Mouse (Mus musculus) heart, embryonic 10.5 days (tissue): Measurements from ENCODE around the gene Hspb11. TPM values are rescaled to one million over a fixed set of nuclear protein-coding genes. Genes with fewer than 3 reads are reported as not detected.

Experiments
- DNase-seq: peaks from one replicate; pipeline ENCODE4 v3.0.0-alpha.2; 2017; ENCODE audit warnings: low spot score
- H3K27ac ChIP-seq: fragments of 300-500 bp; sonication (generic); 2 replicates; pipeline ENCODE4 v1.5.1; 2016; ENCODE audit warnings: mild to moderate bottlenecking
- H3K27me3 ChIP-seq: fragments of 300-500 bp; sonication (generic); 2 replicates; pipeline ENCODE4 v1.6.1; 2016; ENCODE audit warnings: mild to moderate bottlenecking; ENCODE audit not compliant: poor library complexity, insufficient read depth, severe bottlenecking
- H3K36me3 ChIP-seq: fragments of 300-500 bp; sonication (generic); 2 replicates; pipeline ENCODE4 v1.6.1; 2016; ENCODE audit warnings: mild to moderate bottlenecking, moderate library complexity
- H3K4me1 ChIP-seq: fragments of 300-500 bp; sonication (generic); 2 replicates; pipeline ENCODE4 v1.6.1; 2016; ENCODE audit warnings: mild to moderate bottlenecking
- H3K4me3 ChIP-seq: fragments of 300-500 bp; sonication (generic); 2 replicates; pipeline ENCODE4 v1.5.1; 2016; ENCODE audit warnings: mild to moderate bottlenecking, moderate library complexity
- H3K9me3 ChIP-seq: fragments of 300-500 bp; sonication (generic); 2 replicates; pipeline ENCODE4 v1.6.1; 2016; ENCODE audit warnings: mild to moderate bottlenecking, moderate library complexity
- WGBS: fragments of 180-500 bp; shearing (Covaris S2); methylation state at CpG from one replicate; pipeline ENCODE4 v1.1.7; 2016; 5-methylcytosine and 5-hydroxymethylcytosine counted together
- polyA plus RNA-seq: library from polyadenylated mRNA; unstranded; fragments of >200 nt; fragmentation: Nextera tagmentation; extraction: Ambion mirVana; gene quantifications from 2 replicates; pipeline ENCODE4 v1.2.1, GENCODE M21; 2016

Hspb11 gene
- polyA plus RNA-seq: 39.4 and 43.4 TPM in 2 replicates

GRCm38 (mm10) chr4:107253125-107254091, at the start of gene Hspb11, which contains the start of gene Lrrc42:
Gene Hspb11, plus strand, starts transcription at chr4:107253593.
Gene Lrrc42, minus strand, starts transcription at chr4:107253532.
- H3K27ac ChIP-seq: peak within 1 kb of the TSS; percentile 97
- peak within 1 kb of the TSS; percentile 94 for H3K4me3 ChIP-seq
- no peaks in the 10 kb centered on the region for H3K27me3 ChIP-seq
- peaks cover 48% of the 10 kb centered on the region for H3K4me1 ChIP-seq
- H3K36me3 ChIP-seq: no peaks in the 10 kb centered on the region
- WGBS: under 1% methylated on average over 100 of the region's 101 CpGs
- H3K9me3 ChIP-seq: no peaks in the 10 kb centered on the region
- DNase-seq: peak; percentile 98

GRCm38 (mm10) chr4:107207016-107207415, 46.4 kb upstream of the Hspb11 start:
- DNase-seq: no peak
- H3K9me3 ChIP-seq: no peaks in the 10 kb centered on the region
- H3K27me3 ChIP-seq: no peaks in the 10 kb centered on the region
- H3K4me1 ChIP-seq: peaks cover 8% of the 10 kb centered on the region
- no peak overlapping the region for H3K27ac ChIP-seq
- no peak overlapping the region for H3K4me3 ChIP-seq
- peaks cover 58% of the 10 kb centered on the region for H3K36me3 ChIP-seq
- WGBS: 92% methylated on average over 2 of the region's 2 CpGs

DNA sequence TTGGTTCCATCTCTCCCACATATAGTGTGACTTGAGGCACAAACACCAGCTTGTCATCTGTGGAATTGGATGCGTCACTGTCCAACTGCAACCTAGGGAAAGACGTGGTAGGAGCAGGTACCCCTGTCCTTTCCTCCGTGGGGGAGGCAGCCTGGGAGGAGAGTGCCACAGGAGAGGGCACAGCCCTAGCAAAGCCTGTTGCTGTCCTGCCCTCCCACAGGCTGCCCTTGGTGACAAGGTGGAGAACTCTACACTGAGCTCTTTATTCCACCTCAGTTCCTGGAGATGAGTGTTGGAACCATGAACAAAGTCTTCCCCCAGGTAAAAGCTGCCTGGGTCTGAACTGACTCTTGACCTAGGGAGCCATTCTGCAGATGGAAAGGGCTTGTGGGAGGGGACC, 44.5 kb upstream of the Hspb11 start, which contains the start of gene Ldlrad1:
Ldlrad1 (plus strand) TSS at position 301 of the 400 bp plus-strand sequence.
- Histone ChIP-seq H3K9me3 (no peaks in the 10 kb centered on the region), H3K27ac (no peak within 1 kb of the TSS), H3K4me1 (peaks cover 17% of the 10 kb centered on the region), H3K36me3 (peaks cover 40% of the 10 kb centered on the region), H3K27me3 (0 out of 2 replicates have a peak, but pooled peaks cover 5% of the 10 kb centered on the region), H3K4me3 (no peak within 1 kb of the TSS)
- no peak for DNase-seq
- WGBS: 78% methylated on average over 3 of the region's 3 CpGs

- no peak for DNase-seq
- Histone ChIP-seq H3K27ac (no peak overlapping the region), H3K36me3 (peaks cover 23% of the 10 kb centered on the region; the same call in 1 of the 2 replicates), H3K4me1 (peaks cover 17% of the 10 kb centered on the region), H3K9me3 (no peaks in the 10 kb centered on the region), H3K4me3 (no peak overlapping the region), H3K27me3 (peaks cover 7% of the 10 kb centered on the region; the same call in 1 of the 2 replicates)
- WGBS: 73% methylated on average over 5 of the region's 5 CpGs
Observed at GRCm38 (mm10) chr4:107210483-107211097, 42.8 kb upstream of the Hspb11 start.

DNA sequence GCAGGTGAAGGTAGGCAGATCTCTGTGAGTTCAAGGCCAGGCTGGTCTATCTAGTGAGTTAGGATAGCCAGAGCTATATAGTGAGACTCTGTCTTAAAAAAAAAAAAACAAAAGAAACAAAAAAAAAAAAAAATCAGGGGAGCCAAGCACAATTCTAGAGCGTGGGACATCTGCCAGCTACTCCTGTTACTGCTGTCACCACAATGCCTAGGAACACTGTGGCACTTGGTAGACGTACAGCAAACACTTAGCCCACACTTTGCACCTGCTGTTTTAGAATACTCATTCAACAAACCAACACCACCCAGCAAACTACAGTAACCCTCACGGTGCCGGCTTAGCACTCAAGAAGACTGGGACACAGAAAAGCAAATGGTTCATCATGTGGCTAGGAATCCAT, 41.9 kb upstream of the Hspb11 start:
- H3K4me3 ChIP-seq: no peak overlapping the region
- no peaks in the 10 kb centered on the region for H3K9me3 ChIP-seq
- peaks cover 17% of the 10 kb centered on the region; the same call in 1 of the 2 replicates for H3K36me3 ChIP-seq
- H3K27me3 ChIP-seq: peaks cover 10% of the 10 kb centered on the region; the same call in 1 of the 2 replicates
- peaks cover 17% of the 10 kb centered on the region for H3K4me1 ChIP-seq
- 82% methylated on average over 4 of the region's 4 CpGs for WGBS
- DNase-seq: no peak
- H3K27ac ChIP-seq: no peak overlapping the region

DNA sequence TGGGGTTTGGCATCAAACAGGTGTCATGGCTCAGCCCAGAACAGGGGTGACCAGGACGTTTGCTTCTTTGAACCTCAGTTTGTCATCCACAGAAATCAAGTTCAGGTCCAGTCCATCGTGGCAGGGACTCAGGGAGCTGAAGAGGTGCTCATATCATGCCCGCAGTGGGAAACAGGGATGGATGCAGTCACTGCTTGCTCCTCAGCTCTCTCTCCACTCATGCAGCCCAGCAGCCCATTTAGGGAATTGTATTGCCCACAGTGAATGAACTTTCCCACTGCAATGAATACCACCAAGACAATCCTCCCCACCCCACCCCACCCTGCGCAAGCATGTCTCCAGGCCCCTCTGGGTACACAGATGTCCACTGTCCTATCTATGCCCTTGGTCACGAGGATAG, 41.5 kb upstream of the Hspb11 start:
- peaks cover 10% of the 10 kb centered on the region; the same call in 1 of the 2 replicates for H3K27me3 ChIP-seq
- 89% methylated on average over 5 of the region's 5 CpGs for WGBS
- no peak overlapping the region for H3K27ac ChIP-seq
- no peak overlapping the region for H3K4me3 ChIP-seq
- H3K9me3 ChIP-seq: no peaks in the 10 kb centered on the region
- H3K4me1 ChIP-seq: peaks cover 17% of the 10 kb centered on the region
- peaks cover 14% of the 10 kb centered on the region; the same call in 1 of the 2 replicates for H3K36me3 ChIP-seq
- no peak for DNase-seq

DNA sequence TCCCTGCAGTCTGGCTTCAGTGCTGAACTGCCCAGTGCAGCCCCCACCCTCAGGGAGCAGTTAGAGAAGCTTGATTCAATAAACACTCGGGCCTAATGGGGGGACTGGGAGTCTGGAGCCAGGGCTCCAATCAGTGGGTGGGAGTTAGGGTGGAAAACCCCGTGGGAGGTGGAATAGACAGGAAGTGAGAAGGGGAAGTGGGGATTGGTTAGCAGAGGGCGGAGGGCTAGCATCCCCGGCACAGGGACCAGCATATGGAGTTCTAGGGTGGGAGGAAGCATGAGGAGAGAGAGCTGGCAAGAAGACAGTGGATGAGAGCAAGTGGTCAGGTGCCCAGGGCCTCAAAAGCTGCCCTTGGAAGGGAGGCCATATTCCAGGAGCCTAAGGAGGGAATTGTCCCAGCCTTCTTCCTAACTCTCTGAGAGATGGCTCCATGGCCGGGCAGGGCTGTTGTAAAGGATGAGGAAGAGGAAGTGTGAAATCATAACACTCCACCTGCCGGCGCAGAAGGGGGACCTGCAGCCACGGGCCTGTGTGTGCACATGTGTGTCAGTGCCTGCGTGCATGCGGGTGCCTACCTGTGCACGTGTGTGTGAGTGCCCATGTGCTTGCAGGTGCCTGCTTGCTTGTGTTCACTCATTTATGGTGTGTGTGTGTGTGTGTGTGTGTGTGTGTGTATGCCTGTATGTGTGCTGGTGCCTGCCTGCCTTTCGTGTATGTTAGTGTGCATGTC, 39.9 kb upstream of the Hspb11 start:
- WGBS: 70% methylated on average over 12 of the region's 12 CpGs
- no peak for DNase-seq
- H3K36me3 ChIP-seq: no peaks in the 10 kb centered on the region
- peaks cover 15% of the 10 kb centered on the region; the same call in 1 of the 2 replicates for H3K27me3 ChIP-seq
- H3K9me3 ChIP-seq: no peaks in the 10 kb centered on the region
- no peak overlapping the region; the same call in 1 of the 2 replicates for H3K27ac ChIP-seq
- H3K4me3 ChIP-seq: no peak overlapping the region
- peaks cover 25% of the 10 kb centered on the region for H3K4me1 ChIP-seq

DNA sequence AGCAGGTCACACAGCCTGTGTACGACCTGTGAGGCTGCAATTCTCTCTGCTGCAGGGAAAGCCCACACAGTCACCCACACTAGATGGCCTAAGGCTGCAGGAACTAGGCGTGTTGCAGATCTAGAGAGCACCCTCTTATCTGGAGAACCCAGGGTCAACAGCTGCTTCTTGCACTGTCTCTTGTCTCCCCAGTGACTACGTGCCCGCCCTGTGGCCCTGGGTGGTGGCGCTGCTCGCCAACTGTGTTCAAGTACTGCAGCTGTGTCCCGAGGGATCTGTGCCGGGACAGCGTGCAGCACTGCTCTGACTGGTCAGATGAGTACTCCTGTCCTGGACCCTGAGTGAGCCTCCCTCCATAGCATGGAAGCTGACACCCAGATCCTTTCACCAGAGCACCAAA, 35.8 kb upstream of the Hspb11 start:
- Histone ChIP-seq H3K27ac (no peak overlapping the region), H3K36me3 (no peaks in the 10 kb centered on the region), H3K4me3 (no peak overlapping the region), H3K9me3 (no peaks in the 10 kb centered on the region), H3K27me3 (peaks cover 19% of the 10 kb centered on the region; the same call in 1 of the 2 replicates), H3K4me1 (peaks cover 16% of the 10 kb centered on the region)
- WGBS: 58% methylated on average over 9 of the region's 9 CpGs
- no peak for DNase-seq

GRCm38 (mm10) chr4:107221524-107221923, 31.9 kb upstream of the Hspb11 start:
- Histone ChIP-seq H3K27ac (no peak overlapping the region), H3K27me3 (peaks cover 16% of the 10 kb centered on the region; the same call in 1 of the 2 replicates), H3K9me3 (no peaks in the 10 kb centered on the region), H3K36me3 (no peaks in the 10 kb centered on the region), H3K4me3 (no peak overlapping the region), H3K4me1 (peaks cover 8% of the 10 kb centered on the region)
- no peak for DNase-seq
- 89% methylated on average over 5 of the region's 5 CpGs for WGBS

DNA sequence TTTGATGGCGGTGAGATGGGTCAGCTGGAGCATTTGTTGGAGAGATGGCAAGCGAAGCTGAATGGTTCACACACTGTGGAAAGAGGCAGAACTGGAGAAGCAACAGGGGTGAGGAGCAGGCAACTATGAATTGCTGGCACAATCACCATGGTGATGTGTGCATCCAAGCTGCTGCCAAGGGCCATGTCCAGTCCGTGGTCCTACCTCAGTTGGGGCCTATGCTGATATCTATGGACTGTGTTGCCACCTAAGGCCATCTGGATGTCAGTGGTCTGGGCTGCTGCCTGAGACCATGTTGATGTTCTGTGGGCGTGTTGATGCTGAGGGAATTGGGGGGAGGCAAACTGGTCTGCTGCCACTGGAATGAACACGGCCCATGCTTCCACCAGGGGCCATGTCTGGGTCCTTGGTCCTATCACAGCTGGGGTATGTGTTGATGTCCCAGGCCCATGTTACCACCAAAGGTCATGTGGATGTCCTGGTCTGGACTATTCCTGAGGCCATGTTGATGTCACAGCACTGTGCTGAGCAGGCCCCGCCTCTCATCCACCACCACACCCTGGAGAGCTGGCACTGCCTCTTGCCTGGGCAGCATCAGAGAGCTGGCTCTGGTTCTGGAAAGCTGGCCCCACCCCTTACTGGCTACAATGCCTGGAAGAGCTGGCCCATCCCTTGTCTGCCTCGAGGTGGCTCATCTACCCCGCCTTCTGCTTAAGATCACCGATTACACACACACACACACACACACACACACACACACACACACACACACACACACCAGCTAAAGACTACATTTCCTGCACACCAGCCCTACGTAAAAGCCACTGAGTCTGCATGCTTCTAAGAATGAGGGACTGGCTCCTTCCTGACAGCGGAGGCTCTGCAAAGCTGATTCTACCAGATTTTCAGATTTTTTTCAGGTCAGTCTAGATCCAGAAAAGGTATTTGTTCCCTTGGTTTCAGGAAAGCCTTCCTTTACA, 29.9 kb upstream of the Hspb11 start:
- Histone ChIP-seq H3K4me1 (no peaks in the 10 kb centered on the region), H3K4me3 (no peak overlapping the region), H3K27me3 (peaks cover 10% of the 10 kb centered on the region; the same call in 1 of the 2 replicates), H3K36me3 (no peaks in the 10 kb centered on the region), H3K9me3 (no peaks in the 10 kb centered on the region), H3K27ac (no peak overlapping the region)
- WGBS: 80% methylated on average over 11 of the region's 11 CpGs
- DNase-seq: no peak

- H3K36me3 ChIP-seq: peaks cover 2% of the 10 kb centered on the region; the same call in 1 of the 2 replicates
- no peak overlapping the region for H3K4me3 ChIP-seq
- no peak for DNase-seq
- peaks cover 7% of the 10 kb centered on the region; the same call in 1 of the 2 replicates for H3K27me3 ChIP-seq
- WGBS: 83% methylated on average over 2 of the region's 2 CpGs
- no peaks in the 10 kb centered on the region for H3K9me3 ChIP-seq
- no peak overlapping the region for H3K27ac ChIP-seq
- no peaks in the 10 kb centered on the region for H3K4me1 ChIP-seq
Observed at GRCm38 (mm10) chr4:107226313-107226712, 27.1 kb upstream of the Hspb11 start.
